Mouse (Mus musculus): ENCODE results near the gene 9930111J21Rik1. TPM values are rescaled to one million over a fixed set of nuclear protein-coding genes. Genes with fewer than 3 reads are reported as not detected.
A peak's percentile ranks its signal among the peaks of the same experiment; 100 is the strongest.
"Not testable (repeated sequence)": the region's sequence is repeated elsewhere in the genome, so short reads cannot be mapped to it uniquely, and the experiment has no call there.

Gene 9930111J21Rik1
- total and polyA plus RNA-seq, 3 experiments: 0.04 to 0.06 TPM; not detected in 1

DNA sequence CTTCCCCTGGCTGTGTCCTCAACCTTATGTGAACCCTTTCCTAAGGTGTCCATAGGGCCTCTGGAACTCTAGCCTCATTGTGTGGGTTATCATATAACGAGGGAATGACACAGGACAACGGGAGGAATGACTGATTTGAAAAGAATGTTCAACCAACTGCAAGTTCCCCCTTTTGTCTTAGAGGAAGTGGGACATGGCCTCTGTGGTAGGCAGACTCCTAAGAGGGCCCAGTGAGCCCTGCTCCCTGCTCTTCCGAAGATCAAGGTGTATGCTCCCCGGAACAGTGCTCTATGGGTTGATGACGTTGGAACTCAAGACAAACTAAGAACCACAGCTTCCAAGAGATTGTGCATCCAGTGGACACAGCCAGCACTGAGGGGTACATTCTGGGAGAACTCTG, 55.4 kb downstream of the 9930111J21Rik1 start:
- H3K79me2 ChIP-seq (ENCODE audit: control insufficient read depth, insufficient read depth, low read length, poor library complexity); H3K27me3 ChIP-seq (ENCODE audit: control insufficient read depth in 1 of 2, insufficient read depth in 2 of 2, low read length in 2 of 2); H3K27ac ChIP-seq (ENCODE audit: control insufficient read depth, low read depth, low read length); DNase-seq (ENCODE audit: low read depth, low spot score); H3K9me3 ChIP-seq (replicated peaks; ENCODE audit: insufficient read depth, low read length); H3K9ac ChIP-seq (ENCODE audit: control insufficient read depth, low read depth, low read length, poor library complexity, severe bottlenecking); H3K4me3 ChIP-seq (ENCODE audit: control insufficient read depth in 1 of 2, insufficient read depth in 1 of 2, low read depth in 2 of 2, low read length in 2 of 2); H3K4me1 ChIP-seq (ENCODE audit: control insufficient read depth in 1 of 2, insufficient read depth in 2 of 2, low read length in 2 of 2); H3K36me3 ChIP-seq (ENCODE audit: control insufficient read depth in 1 of 2, insufficient read depth in 2 of 2, low read length in 2 of 2): not testable (repeated sequence)

DNA sequence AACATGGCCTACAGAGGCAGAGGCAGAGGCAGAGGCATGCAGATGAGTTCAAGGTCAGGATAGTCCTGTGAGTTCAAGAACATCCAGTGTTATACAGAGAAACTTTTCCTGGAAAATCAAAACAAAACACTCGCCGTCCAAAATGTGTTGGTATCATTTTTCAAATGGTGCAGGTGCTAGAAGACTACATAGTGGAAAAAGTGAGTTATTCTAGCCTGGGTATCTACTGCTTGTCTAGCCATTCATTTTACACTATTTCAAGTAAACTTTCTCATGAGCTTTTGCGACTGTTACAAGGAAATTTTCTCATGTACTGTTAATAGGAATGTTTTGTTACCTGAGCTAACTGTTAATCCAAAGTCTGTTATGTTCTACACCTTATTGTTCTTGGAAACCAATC, 60.8 kb downstream of the 9930111J21Rik1 start:
- H3K9me3 ChIP-seq (replicated peaks; ENCODE audit: insufficient read depth, low read length): no peaks in the 10 kb centered on the region
- no peak for DNase-seq (ENCODE audit: low read depth, low spot score)
- H3K36me3 ChIP-seq (ENCODE audit: control insufficient read depth in 1 of 2, insufficient read depth in 2 of 2, low read length in 2 of 2): no peaks in the 10 kb centered on the region
- H3K27me3 ChIP-seq (ENCODE audit: control insufficient read depth in 1 of 2, insufficient read depth in 2 of 2, low read length in 2 of 2): peaks cover 0 to 1% of the 10 kb centered on the region in 2 experiments; a peak in 2 of 4 replicates
- no peak overlapping the region for H3K9ac ChIP-seq (ENCODE audit: control insufficient read depth, low read depth, low read length, poor library complexity, severe bottlenecking)
- H3K4me3 ChIP-seq (ENCODE audit: control insufficient read depth in 1 of 2, insufficient read depth in 1 of 2, low read depth in 2 of 2, low read length in 2 of 2): no peak overlapping the region
- no peak overlapping the region for H3K27ac ChIP-seq (ENCODE audit: control insufficient read depth, low read depth, low read length)
- TF ChIP-seq USF1 (IDR thresholded peaks at IDR 0.05; ENCODE audit: low read depth, low read length): no peak
- no peak for TF ChIP-seq ZKSCAN1 (IDR thresholded peaks at IDR 0.05; ENCODE audit: low read depth, low read length)
- TF ChIP-seq CHD1 (IDR thresholded peaks at IDR 0.05; ENCODE audit: low read depth, low read length): no peak
- TF ChIP-seq TBP (IDR thresholded peaks at IDR 0.05; ENCODE audit: low read depth, low read length): no peak
- TF ChIP-seq MEF2A (IDR thresholded peaks at IDR 0.05; ENCODE audit: extremely low read depth, insufficient replicate concordance, low read depth, low read length, poor library complexity, severe bottlenecking): no peak
- no peak for TF ChIP-seq E2F4 (IDR thresholded peaks at IDR 0.05; ENCODE audit: borderline replicate concordance, low read depth, low read length)
- TF ChIP-seq POLR2A (IDR thresholded peaks at IDR 0.05; ENCODE audit: control insufficient read depth in 1 of 2, insufficient read depth in 1 of 2, low read depth in 1 of 2, low read length in 2 of 2, poor library complexity in 1 of 2): no peak
- no peak for TF ChIP-seq NRF1 (IDR thresholded peaks at IDR 0.05; ENCODE audit: insufficient read depth, low read depth, low read length, poor library complexity, severe bottlenecking)
- TF ChIP-seq JUND (IDR thresholded peaks at IDR 0.05; ENCODE audit: low read depth, low read length): no peak
- no peak for TF ChIP-seq EP300 (IDR thresholded peaks at IDR 0.05; ENCODE audit: low read depth in 1 of 2, low read length in 2 of 2)
- no peak for TF ChIP-seq UBTF (IDR thresholded peaks at IDR 0.05; ENCODE audit: borderline replicate concordance, insufficient read depth, low read depth, low read length)
- TF ChIP-seq MAFK (IDR thresholded peaks at IDR 0.05; ENCODE audit: borderline replicate concordance, low read depth, low read length): no peak
- no peak for TF ChIP-seq GABPA (IDR thresholded peaks at IDR 0.05; ENCODE audit: low read depth, low read length)
- TF ChIP-seq CHD2 (IDR thresholded peaks at IDR 0.05; ENCODE audit: low read length): no peak
- no peak for TF ChIP-seq MAX (IDR thresholded peaks at IDR 0.05; ENCODE audit: low read length)
- H3K4me1 ChIP-seq (ENCODE audit: control insufficient read depth in 1 of 2, insufficient read depth in 2 of 2, low read length in 2 of 2): no peaks in the 10 kb centered on the region
- H3K79me2 ChIP-seq (ENCODE audit: control insufficient read depth, insufficient read depth, low read length, poor library complexity): no peaks in the 10 kb centered on the region

GRCm38 (mm10) chr11:48913611-48914010, 65.6 kb downstream of the 9930111J21Rik1 start:
- no peaks in the 10 kb centered on the region; a peak in 1 of 4 replicates for H3K4me1 ChIP-seq (ENCODE audit: control insufficient read depth in 1 of 2, insufficient read depth in 2 of 2, low read length in 2 of 2)
- peaks cover 3 to 5% of the 10 kb centered on the region in 2 experiments for H3K27me3 ChIP-seq (ENCODE audit: control insufficient read depth in 1 of 2, insufficient read depth in 2 of 2, low read length in 2 of 2)
- TF ChIP-seq CTCF (IDR thresholded peaks at IDR 0.05 in 2 of 3, conservative IDR thresholded peaks at IDR 0.05 in 1 of 3; ENCODE audit: control insufficient read depth in 1 of 3, insufficient read depth in 1 of 3, low read depth in 2 of 3, low read length in 3 of 3, poor library complexity in 1 of 3, severe bottlenecking in 1 of 3) (no peak), MAX (IDR thresholded peaks at IDR 0.05; ENCODE audit: low read length) (no peak)
- no peaks in the 10 kb centered on the region for H3K9me3 ChIP-seq (replicated peaks; ENCODE audit: insufficient read depth, low read length)
- H3K79me2 ChIP-seq (ENCODE audit: control insufficient read depth, insufficient read depth, low read length, poor library complexity): no peaks in the 10 kb centered on the region
- H3K27ac ChIP-seq (ENCODE audit: control insufficient read depth, low read depth, low read length): no peak overlapping the region
- DNase-seq (ENCODE audit: low read depth, low spot score): peak; percentile 23
- H3K36me3 ChIP-seq (ENCODE audit: control insufficient read depth in 1 of 2, insufficient read depth in 2 of 2, low read length in 2 of 2): no peaks in the 10 kb centered on the region; a peak in 1 of 4 replicates
- no peak overlapping the region for H3K4me3 ChIP-seq (ENCODE audit: control insufficient read depth in 1 of 2, insufficient read depth in 1 of 2, low read depth in 2 of 2, low read length in 2 of 2)
- H3K9ac ChIP-seq (ENCODE audit: control insufficient read depth, low read depth, low read length, poor library complexity, severe bottlenecking): no peak overlapping the region

Data from MEL (cell line).